In the genomic region with DNA sequence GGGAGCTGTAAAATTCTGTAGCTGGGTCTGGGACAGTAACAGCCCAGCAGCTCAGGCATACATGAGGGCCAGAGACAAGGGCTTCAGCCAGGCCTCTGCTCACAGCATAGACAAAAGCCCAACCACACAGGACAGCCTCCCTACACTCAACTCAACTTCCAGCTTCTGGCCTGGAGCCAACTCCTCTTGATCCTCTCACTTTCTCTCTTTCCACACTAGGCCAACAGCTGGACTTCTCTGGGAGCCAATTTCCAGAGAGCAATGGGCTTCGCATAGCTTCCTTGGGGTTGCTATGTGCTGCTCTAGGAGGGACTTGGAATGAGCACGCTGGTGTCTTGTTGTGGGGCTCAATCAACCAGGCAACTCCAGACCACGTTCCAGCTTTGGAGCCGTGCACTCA, we compare ENCODE assay signal across 8 mouse cellular contexts. TPM values are rescaled to one million over a fixed set of nuclear protein-coding genes. Genes with fewer than 3 reads are reported as not detected.
DNase-seq lines count a peak whose midpoint lies in the region; ATAC-seq and TF ChIP-seq lines count a peak whose summit lies in the region.

No protein-coding gene starts in this region.

- H3K27me3 ChIP-seq in forebrain, embryonic 14.5 days (replicated peaks; ENCODE audit: control insufficient read depth, insufficient read depth, low read length): no peaks in the 10 kb centered on the region
- H3K27me3 ChIP-seq in forebrain, embryonic 11.5 days (ENCODE audit: control insufficient read depth, insufficient read depth, low read length): no peaks in the 10 kb centered on the region
- no peaks in the 10 kb centered on the region for H3K27me3 ChIP-seq in heart, embryonic 16.5 days (ENCODE audit: control insufficient read depth, insufficient read depth, low read length)

- WGBS in forebrain, embryonic 14.5 days: 87% methylated on average over 4 of the region's 4 CpGs
- 90% methylated on average over 4 of the region's 4 CpGs for WGBS in forebrain, embryonic 11.5 days
- WGBS in heart, embryonic 16.5 days: 36% methylated on average over 4 of the region's 4 CpGs

- H3K27ac ChIP-seq in forebrain, embryonic 14.5 days (ENCODE audit: low read depth, low read length): no peak overlapping the region
- no peak overlapping the region for H3K27ac ChIP-seq in forebrain, embryonic 11.5 days (ENCODE audit: low read depth, low read length)
- peak overlapping the region; percentile 51 for H3K27ac ChIP-seq in heart, embryonic 16.5 days (ENCODE audit: low read length)

- TF ChIP-seq POLR2A in brain, embryonic 14.5 days (IDR thresholded peaks at IDR 0.05; ENCODE audit: borderline replicate concordance, extremely low read depth, insufficient read depth, insufficient read length, poor library complexity, severe bottlenecking): no peak

- no peaks in the 10 kb centered on the region for H3K36me3 ChIP-seq in forebrain, embryonic 14.5 days (ENCODE audit: control insufficient read depth, insufficient read depth, low read length)
- H3K36me3 ChIP-seq in forebrain, embryonic 11.5 days (ENCODE audit: control insufficient read depth, insufficient read depth, low read length): no peaks in the 10 kb centered on the region
- no peaks in the 10 kb centered on the region for H3K36me3 ChIP-seq in heart, embryonic 16.5 days (ENCODE audit: control insufficient read depth, insufficient read depth)

- TF ChIP-seq CTCF in brain, embryonic 14.5 days (IDR thresholded peaks at IDR 0.05; ENCODE audit: borderline replicate concordance, extremely low read depth, insufficient read depth, insufficient read length): no peak

- H3K4me2 ChIP-seq in forebrain, embryonic 14.5 days (ENCODE audit: low read length): no peak overlapping the region
- no peak overlapping the region for H3K4me2 ChIP-seq in forebrain, embryonic 11.5 days (ENCODE audit: low read depth, low read length, severe bottlenecking)
- no peak overlapping the region for H3K4me2 ChIP-seq in heart, embryonic 16.5 days (ENCODE audit: low read depth, low read length)

- H3K4me1 ChIP-seq in forebrain, embryonic 14.5 days (ENCODE audit: control insufficient read depth, insufficient read depth, low read length): no peaks in the 10 kb centered on the region
- no peaks in the 10 kb centered on the region for H3K4me1 ChIP-seq in forebrain, embryonic 11.5 days (replicated peaks; ENCODE audit: control insufficient read depth, insufficient read depth, low read length)
- H3K4me1 ChIP-seq in heart, embryonic 16.5 days (ENCODE audit: control insufficient read depth, insufficient read depth, low read length): peaks cover 49% of the 10 kb centered on the region

- H3K9me3 ChIP-seq in forebrain, embryonic 14.5 days (replicated peaks; ENCODE audit: control insufficient read depth, low read length): no peaks in the 10 kb centered on the region
- H3K9me3 ChIP-seq in forebrain, embryonic 11.5 days (ENCODE audit: control insufficient read depth, low read length): no peaks in the 10 kb centered on the region
- no peaks in the 10 kb centered on the region for H3K9me3 ChIP-seq in heart, embryonic 16.5 days (replicated peaks; ENCODE audit: control insufficient read depth, low read length)

- no peak for ATAC-seq in forebrain, embryonic 14.5 days
- ATAC-seq in forebrain, embryonic 11.5 days (replicated peaks; ENCODE audit: low FRiP score): no peak
- peak; percentile 67 for ATAC-seq in heart, embryonic 16.5 days (replicated peaks; ENCODE audit: extremely low read depth, insufficient read depth, low FRiP score)
- no peak for ATAC-seq in erythroblast, adult 5-6 weeks (replicated peaks; ENCODE audit: low FRiP score, poor library complexity, severe bottlenecking)
- ATAC-seq in erythroid progenitor cell, adult 5-6 weeks (replicated peaks; ENCODE audit: low FRiP score, poor library complexity, severe bottlenecking): no peak

- peak; percentile 13 for DNase-seq in forebrain, embryonic 14.5 days (ENCODE audit: low spot score)
- DNase-seq in forebrain, embryonic 11.5 days (ENCODE audit: low spot score): no peak
- peak; percentile 48 for DNase-seq in brain, embryonic 14.5 days (ENCODE audit: low read depth)
- peak; percentile 80 to 88 for DNase-seq in kidney, postnatal 4 days
- no peak for DNase-seq in adrenal gland, postnatal 36 days

- no peak overlapping the region for H3K9ac ChIP-seq in forebrain, embryonic 14.5 days (ENCODE audit: low read length)
- H3K9ac ChIP-seq in forebrain, embryonic 11.5 days (ENCODE audit: low read length): no peak overlapping the region
- H3K9ac ChIP-seq in heart, embryonic 16.5 days (ENCODE audit: low read length): no peak overlapping the region

- H3K4me3 ChIP-seq in forebrain, embryonic 14.5 days (ENCODE audit: low read depth, low read length): no peak overlapping the region
- no peak overlapping the region for H3K4me3 ChIP-seq in forebrain, embryonic 11.5 days (ENCODE audit: low read depth, low read length)
- H3K4me3 ChIP-seq in heart, embryonic 16.5 days (ENCODE audit: low read length): no peak overlapping the region

RNA-seq across cellular contexts. Expression of gene Emilin2, which starts 28.5 kb away (rescaled TPM):
- 0.72 and 0.80 TPM in 2 replicates for polyA plus RNA-seq in forebrain, embryonic 14.5 days (2014; fragmentation: Nextera tagmentation; extraction: Ambion mirVana)
- polyA plus RNA-seq in forebrain, embryonic 11.5 days (2014; fragmentation: Nextera tagmentation; extraction: Ambion mirVana): 10.3 and 11.7 TPM in 2 replicates
- polyA plus RNA-seq in brain, embryonic 14.5 days (2012; rRNA removed): 1.8 and 2.0 TPM in 2 replicates
- polyA plus RNA-seq in heart, embryonic 16.5 days (2015; fragmentation: Nextera tagmentation; extraction: Ambion mirVana): 35.5 and 38.7 TPM in 2 replicates
- total RNA-seq in erythroblast, adult 5-6 weeks (2015; ENCODE audit: low replicate concordance): 92.0 and 100 TPM in 2 replicates
- total RNA-seq in erythroblast, adult 5-6 weeks (2017; ENCODE audit: low replicate concordance): 129 and 143 TPM in 2 replicates
- total RNA-seq in erythroid progenitor cell, adult 5-6 weeks (2015; ENCODE audit: low replicate concordance): 98.7 and 158 TPM in 2 replicates
- 88.5 and 131 TPM in 2 replicates for total RNA-seq in erythroid progenitor cell, adult 5-6 weeks (2017; ENCODE audit: low replicate concordance)
- 10 to 100 TPM in 1 of 2 experiments, 1 to 10 TPM in 1; 5.8 to 10.8 TPM for total RNA-seq in adrenal gland, postnatal 36 days (2021)

Comparison
In these comparisons a context has a peak if more than half of its experiments do, and no peak if none do; other contexts are left out.
1. DNase-seq: peak in forebrain, embryonic 14.5 days (single experiment), brain, embryonic 14.5 days (single experiment) and kidney, postnatal 4 days (2 of 2); none in forebrain, embryonic 11.5 days (single experiment) and adrenal gland, postnatal 36 days (0 of 2).